Mouse (Mus musculus) megakaryocyte, embryonic 14.5 days (primary cell): ENCODE measurements at regions not wholly inside any gene's neighbourhood (a gene's known extent, or its start where the extent isn't known, plus 50 kb on each side); places are given as distances from the start of the nearest gene placed in this dataset.

ENCODE experiments used
- H3K27me3 ChIP-seq: replicated peaks from 2 replicates; pipeline ENCODE3; 2012; ENCODE audit warnings: inconsistent platforms
- H3K36me3 ChIP-seq: replicated peaks from 2 replicates; pipeline ENCODE3; 2012; ENCODE audit warnings: low read length, inconsistent platforms, mixed read lengths
- H3K4me1 ChIP-seq: 2 replicates; pipeline ENCODE4 v1.6.1; 2012; ENCODE audit warnings: inconsistent platforms
- H3K4me3 ChIP-seq: replicated peaks from 2 replicates; pipeline ENCODE3; 2012; ENCODE audit warnings: moderate library complexity, mild to moderate bottlenecking, inconsistent platforms
- H3K9me3 ChIP-seq: 2 replicates; pipeline ENCODE4 v1.6.1; 2012; ENCODE audit warnings: inconsistent platforms
- FLI1 ChIP-seq: IDR thresholded peaks from 2 replicates; pipeline ENCODE4 v1.6.1; 2012; ENCODE audit warnings: low read length, inconsistent platforms, mixed read lengths
- GATA1 ChIP-seq: IDR thresholded peaks from 3 replicates; pipeline ENCODE4 v1.6.1; 2012; ENCODE audit warnings: mixed read lengths, low read length, inconsistent platforms, borderline replicate concordance

DNA sequence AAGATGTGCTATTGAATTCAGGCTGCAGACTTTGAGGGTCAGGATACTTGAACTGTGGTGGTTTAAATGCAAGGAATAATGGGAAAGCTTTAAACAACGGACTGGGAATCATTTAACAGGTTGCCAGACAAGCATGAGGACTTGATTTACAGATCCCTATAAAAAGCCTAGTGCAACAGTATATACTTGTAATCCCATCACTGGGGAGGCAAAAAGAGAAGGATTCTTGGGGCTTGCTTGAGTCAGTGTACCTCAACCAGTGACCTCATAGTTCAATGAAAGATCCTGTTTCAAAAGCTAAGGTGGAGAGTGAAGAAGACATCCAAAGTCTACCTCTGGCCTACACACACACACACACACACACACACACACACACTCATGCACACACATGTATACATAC is 99.8 kb downstream of the Lrrn1 start:
- no peak for TF ChIP-seq GATA1
- no peak for TF ChIP-seq FLI1
- Histone ChIP-seq H3K4me1 (no peaks in the 10 kb centered on the region), H3K9me3 (peaks cover 2% of the 10 kb centered on the region; the same call in 1 of the 2 replicates), H3K36me3 (no peaks in the 10 kb centered on the region), H3K27me3 (no peaks in the 10 kb centered on the region), H3K4me3 (no peak overlapping the region)

DNA sequence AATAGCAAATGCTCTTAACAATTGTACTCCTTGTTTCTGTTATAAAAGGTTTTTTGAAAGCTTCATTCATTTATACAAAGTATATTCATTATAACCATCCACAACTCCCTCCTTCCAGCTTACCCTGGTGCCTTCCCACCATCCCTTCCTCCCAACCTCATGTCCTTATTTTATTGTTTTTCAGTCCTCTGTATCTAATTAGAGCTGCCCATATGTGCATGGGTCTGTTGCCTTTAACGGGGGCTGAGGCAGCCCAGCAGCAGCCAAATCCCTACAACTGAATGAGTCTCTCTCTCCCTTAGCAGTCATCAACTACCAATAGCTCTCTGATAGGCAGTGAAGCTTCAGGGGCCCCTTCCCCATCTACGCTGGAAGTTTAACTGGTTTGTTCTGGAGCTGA is 116.2 kb downstream of the Lrrn1 start:
- no peaks in the 10 kb centered on the region for H3K27me3 ChIP-seq
- H3K4me1 ChIP-seq = no peaks in the 10 kb centered on the region
- no peaks in the 10 kb centered on the region for H3K36me3 ChIP-seq
- H3K9me3 ChIP-seq = peaks cover 4% of the 10 kb centered on the region; the same call in 1 of the 2 replicates
- H3K4me3 ChIP-seq = no peak overlapping the region
- TF ChIP-seq FLI1 (no peak), GATA1 (no peak)

DNA sequence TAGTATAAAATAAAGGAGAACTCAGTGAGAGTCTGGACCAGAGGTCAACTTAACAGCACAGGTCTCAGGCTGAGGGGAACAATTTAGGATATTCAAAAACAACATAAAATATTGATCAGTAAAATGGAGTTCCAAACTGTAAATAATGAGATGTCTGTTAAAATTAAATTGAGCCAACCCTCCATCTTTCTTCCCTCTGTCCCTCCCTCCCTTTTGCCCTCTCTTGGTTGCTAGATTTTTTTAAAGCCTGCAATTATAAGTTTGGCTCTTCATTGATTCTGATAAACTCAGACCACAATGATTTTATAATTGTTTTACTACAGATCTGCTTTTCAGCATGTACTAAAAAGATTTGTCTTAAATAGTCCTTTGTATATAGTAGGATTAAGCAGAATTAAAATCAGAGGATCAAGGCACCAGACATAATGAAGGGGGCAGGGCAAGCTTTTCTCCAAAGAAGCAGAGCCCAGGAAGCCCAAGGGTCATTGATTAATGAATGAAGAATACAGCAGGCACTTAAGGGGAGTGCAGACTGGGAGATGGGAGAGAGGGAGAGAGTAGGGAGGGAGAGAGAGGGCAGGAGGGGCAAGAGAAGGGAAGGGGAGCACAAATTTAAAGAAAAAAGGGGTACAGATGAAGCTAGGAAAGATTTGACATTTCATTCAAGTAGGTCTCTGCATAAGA is 124.4 kb downstream of the Lrrn1 start:
- Histone ChIP-seq H3K9me3 (no peaks in the 10 kb centered on the region), H3K4me3 (no peak overlapping the region), H3K27me3 (no peaks in the 10 kb centered on the region), H3K4me1 (no peaks in the 10 kb centered on the region), H3K36me3 (no peaks in the 10 kb centered on the region)
- TF ChIP-seq FLI1 = no peak
- TF ChIP-seq GATA1 = no peak

DNA sequence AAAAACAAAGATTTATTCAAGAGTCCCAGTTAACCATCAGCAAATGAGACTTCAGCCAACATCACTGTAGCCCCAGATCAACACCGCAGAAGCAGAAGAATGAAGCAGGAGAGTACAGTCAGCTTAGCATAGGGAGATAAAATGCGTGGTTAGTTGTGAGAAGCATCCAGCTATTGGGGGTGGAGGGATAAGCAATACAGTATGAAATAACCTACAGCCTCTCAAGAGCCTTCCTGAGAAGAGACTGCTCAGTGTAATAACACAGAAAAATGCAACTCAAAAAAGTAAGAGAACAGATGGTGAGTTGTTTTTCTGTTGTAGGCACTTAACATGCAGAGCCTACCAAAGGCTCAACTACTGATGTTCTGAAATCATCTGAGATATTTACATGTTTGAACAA is 128.2 kb downstream of the Lrrn1 start:
- H3K9me3 ChIP-seq = no peaks in the 10 kb centered on the region
- no peaks in the 10 kb centered on the region for H3K27me3 ChIP-seq
- no peaks in the 10 kb centered on the region for H3K36me3 ChIP-seq
- H3K4me1 ChIP-seq = no peaks in the 10 kb centered on the region
- no peak overlapping the region for H3K4me3 ChIP-seq
- TF ChIP-seq GATA1 (no peak), FLI1 (no peak)

DNA sequence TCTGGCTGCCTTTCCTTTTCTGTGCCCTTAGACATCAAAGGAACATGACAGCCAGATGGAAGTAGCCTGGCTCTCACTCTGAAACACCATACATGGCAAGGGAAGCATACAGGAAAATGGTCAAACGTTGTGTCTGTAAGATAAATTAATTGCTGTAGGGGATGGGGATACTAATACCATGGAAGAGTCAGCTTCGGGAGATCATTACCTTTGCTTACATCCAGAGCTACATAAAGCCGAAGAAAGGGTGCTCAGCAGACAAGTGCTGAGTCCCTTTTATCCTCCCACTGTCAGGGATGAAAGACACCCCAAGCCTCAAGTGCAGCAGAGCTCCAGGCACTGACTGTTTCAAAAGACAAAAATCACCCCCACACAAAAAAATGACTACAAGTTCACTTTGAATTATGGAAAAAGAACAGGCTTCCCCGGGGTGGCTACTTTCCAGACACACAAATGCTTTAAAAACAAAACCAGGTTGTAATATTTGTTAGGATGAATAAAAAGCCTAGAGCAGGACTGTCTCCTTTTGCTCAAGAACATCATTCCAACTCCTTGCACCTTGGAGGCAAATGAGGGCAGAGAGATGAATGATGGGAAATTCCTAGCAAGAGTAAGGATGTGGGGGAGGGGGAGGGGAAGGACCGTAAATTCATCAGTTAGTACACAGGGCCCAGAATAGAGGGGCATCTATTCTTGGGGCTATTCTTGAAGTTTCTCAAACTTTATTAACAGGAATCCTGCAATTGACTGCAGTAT is 131.6 kb downstream of the Lrrn1 start:
- H3K4me1 ChIP-seq = no peaks in the 10 kb centered on the region
- H3K27me3 ChIP-seq = no peaks in the 10 kb centered on the region
- TF ChIP-seq FLI1 (no peak), GATA1 (no peak)
- no peaks in the 10 kb centered on the region for H3K9me3 ChIP-seq
- H3K36me3 ChIP-seq = no peaks in the 10 kb centered on the region
- H3K4me3 ChIP-seq = no peak overlapping the region

DNA sequence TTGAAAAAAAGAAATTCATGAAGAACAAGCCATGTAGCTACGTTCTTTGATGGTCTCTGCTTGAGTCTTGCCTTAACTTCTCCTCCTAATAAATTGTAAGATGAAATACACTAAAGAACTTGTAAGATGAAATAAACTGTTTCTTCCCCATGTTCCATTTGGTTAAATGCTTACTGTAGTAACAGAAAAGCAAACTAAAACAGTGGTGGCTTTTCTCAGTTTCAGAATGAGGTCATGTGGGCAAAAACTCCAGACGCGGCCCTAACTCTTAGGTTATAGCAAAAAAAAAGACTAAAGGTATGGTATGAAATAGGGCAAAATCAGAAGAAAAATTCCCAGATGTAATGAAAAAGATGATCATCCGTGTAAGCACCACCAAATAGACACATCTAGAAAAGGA is 169.7 kb downstream of the Lrrn1 start:
- no peaks in the 10 kb centered on the region for H3K36me3 ChIP-seq
- no peak for TF ChIP-seq GATA1
- TF ChIP-seq FLI1 = no peak
- H3K4me3 ChIP-seq = no peak overlapping the region
- H3K9me3 ChIP-seq = peaks cover 9% of the 10 kb centered on the region; the same call in 1 of the 2 replicates
- H3K4me1 ChIP-seq = no peaks in the 10 kb centered on the region
- H3K27me3 ChIP-seq = no peaks in the 10 kb centered on the region

DNA sequence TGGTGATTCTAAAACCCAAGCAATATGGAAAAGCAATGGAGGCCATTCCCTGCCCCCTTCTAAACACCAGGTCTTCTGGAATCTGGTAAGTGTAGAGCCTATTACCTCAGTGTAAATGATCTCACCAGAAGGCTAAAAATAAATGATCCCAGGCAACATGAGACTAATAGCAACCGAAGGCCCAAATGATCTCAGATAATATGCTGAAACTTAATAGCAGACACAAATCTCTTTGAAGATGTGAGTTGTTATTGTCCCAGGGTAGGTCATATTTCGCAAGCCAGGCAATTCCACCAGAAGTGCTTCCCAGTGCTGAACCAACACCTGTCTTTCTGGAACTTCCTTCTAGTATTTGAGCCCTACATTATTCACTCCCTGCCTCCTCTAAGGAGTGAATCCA is 178.6 kb downstream of the Lrrn1 start:
- no peak for TF ChIP-seq FLI1
- no peaks in the 10 kb centered on the region for H3K36me3 ChIP-seq
- no peaks in the 10 kb centered on the region for H3K4me1 ChIP-seq
- H3K27me3 ChIP-seq = no peaks in the 10 kb centered on the region
- peaks cover 9% of the 10 kb centered on the region; the same call in 1 of the 2 replicates for H3K9me3 ChIP-seq
- H3K4me3 ChIP-seq = no peak overlapping the region

DNA sequence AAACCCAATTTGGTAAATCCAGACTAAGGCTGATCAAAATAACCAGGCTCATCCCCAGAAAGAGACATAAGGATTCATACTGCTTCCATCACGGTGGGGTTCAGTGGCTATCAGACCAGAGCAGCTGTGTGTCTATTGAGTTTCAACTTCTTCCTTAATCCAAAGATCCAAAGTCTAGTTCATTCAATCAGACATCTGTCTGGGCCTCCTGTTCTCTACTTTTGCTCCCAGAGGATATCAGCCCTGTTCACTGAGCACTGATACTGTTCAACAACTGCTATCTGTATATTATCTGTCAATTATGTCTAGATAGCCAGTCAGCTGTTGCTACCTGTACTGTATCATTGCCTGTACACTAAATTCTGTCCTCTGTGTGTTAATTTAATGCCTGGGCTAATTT is 179.0 kb downstream of the Lrrn1 start:
- no peak overlapping the region for H3K4me3 ChIP-seq
- H3K4me1 ChIP-seq = no peaks in the 10 kb centered on the region
- peaks cover 9% of the 10 kb centered on the region; the same call in 1 of the 2 replicates for H3K9me3 ChIP-seq
- no peaks in the 10 kb centered on the region for H3K27me3 ChIP-seq
- TF ChIP-seq GATA1 = no peak
- TF ChIP-seq FLI1 = no peak
- H3K36me3 ChIP-seq = no peaks in the 10 kb centered on the region

DNA sequence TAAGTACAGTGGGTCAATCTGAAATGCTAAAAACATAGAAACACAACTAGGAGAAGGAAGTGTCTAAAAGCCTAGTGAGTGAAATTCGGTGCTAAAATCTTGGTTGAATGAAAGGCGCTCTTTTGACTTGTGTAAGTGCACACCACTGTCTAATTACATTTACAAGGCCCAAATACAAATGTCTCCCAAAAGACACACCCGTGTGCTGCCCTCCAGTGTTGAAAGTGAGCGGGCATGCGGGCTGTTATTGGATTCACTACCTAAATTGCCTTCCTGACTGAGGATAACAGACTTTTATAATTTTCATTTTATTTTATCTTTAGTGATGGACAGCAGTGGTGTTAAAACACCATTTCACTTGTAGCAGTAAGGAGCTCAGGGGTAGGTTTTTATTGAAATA is 180.8 kb downstream of the Lrrn1 start:
- no peaks in the 10 kb centered on the region for H3K36me3 ChIP-seq
- H3K9me3 ChIP-seq = peaks cover 9% of the 10 kb centered on the region; the same call in 1 of the 2 replicates
- no peaks in the 10 kb centered on the region for H3K4me1 ChIP-seq
- H3K27me3 ChIP-seq = no peaks in the 10 kb centered on the region
- no peak overlapping the region for H3K4me3 ChIP-seq
- no peak for TF ChIP-seq GATA1
- TF ChIP-seq FLI1 = no peak
